Mouse (Mus musculus) liver, embryonic 16.5 days (tissue): Measurements from ENCODE around the gene Tent4a. TPM values are rescaled to one million over a fixed set of nuclear protein-coding genes. Genes with fewer than 3 reads are reported as not detected.

Experiments
- ATAC-seq: fragments of 200-750 bp; cut with Nextera tagmentation; 2 replicates; pipeline ENCODE4 v1.8.0; 2017; ENCODE audit warnings: low read depth, mild to moderate bottlenecking, moderate number of reproducible peaks, moderate library complexity
- H3K27ac ChIP-seq: fragments of 300-500 bp; sonication (generic); 2 replicates; pipeline ENCODE4 v1.5.1; 2014; ENCODE audit warnings: mild to moderate bottlenecking, low read length
- H3K27me3 ChIP-seq: fragments of 300-500 bp; sonication (generic); 2 replicates; pipeline ENCODE4 v1.6.1; 2014; ENCODE audit warnings: low read depth, low read length, mixed read lengths; ENCODE audit not compliant: control insufficient read depth, insufficient read depth
- H3K36me3 ChIP-seq: fragments of 300-500 bp; sonication (generic); 2 replicates; pipeline ENCODE4 v1.6.1; 2014; ENCODE audit warnings: mild to moderate bottlenecking; ENCODE audit not compliant: control insufficient read depth, insufficient read depth
- H3K4me1 ChIP-seq: fragments of 300-500 bp; sonication (generic); 2 replicates; pipeline ENCODE4 v1.6.1; 2014; ENCODE audit warnings: low read depth, low read length, mixed read lengths; ENCODE audit not compliant: control insufficient read depth
- H3K4me2 ChIP-seq: fragments of 300-500 bp; sonication (generic); 2 replicates; pipeline ENCODE4 v1.6.1; 2014; ENCODE audit warnings: low read depth, low read length, mixed read lengths
- H3K4me3 ChIP-seq: fragments of 300-500 bp; sonication (generic); 2 replicates; pipeline ENCODE4 v1.5.1; 2014; ENCODE audit warnings: low read depth, mild to moderate bottlenecking, low read length
- H3K9ac ChIP-seq: fragments of 300-500 bp; sonication (generic); 2 replicates; pipeline ENCODE4 v1.6.1; 2014; ENCODE audit warnings: low read depth, low read length
- H3K9me3 ChIP-seq: fragments of 300-500 bp; sonication (generic); replicated peaks from 2 replicates; pipeline ENCODE4 v1.6.1; 2016; ENCODE audit warnings: low read length; ENCODE audit not compliant: control insufficient read depth
- whole genome bisulfite sequencing: fragments of 180-500 bp; shearing (Covaris S2); extraction: QIAGEN DNeasy Blood & Tissue Kit; methylation state at CpG from one replicate; pipeline ENCODE4 v1.1.7; 2014; ENCODE audit not compliant: insufficient replicate concordance; 5-methylcytosine and 5-hydroxymethylcytosine counted together
- polyA plus RNA-seq: library from polyadenylated mRNA; unstranded; fragments of >200 nt; fragmentation: Nextera tagmentation; extraction: Ambion mirVana; gene quantifications from 2 replicates; pipeline ENCODE4 v1.2.1, GENCODE M21; 2015

The Tent4a gene
- polyA plus RNA-seq, 1 experiment from 2014 or later = 1.5 TPM

- WGBS = 13% methylated on average over 5 of the region's 5 CpGs
- no peak overlapping the region for H3K9ac ChIP-seq
Measured at GRCm38 (mm10) chr13:69553024-69553423, 18.6 kb upstream of the Tent4a start.

GRCm38 (mm10) chr13:69550831-69551230 is 16.4 kb upstream of the Tent4a start:
- Histone ChIP-seq H3K27me3 (no peaks in the 10 kb centered on the region), H3K4me3 (no peak overlapping the region), H3K36me3 (no peaks in the 10 kb centered on the region), H3K9ac (no peak overlapping the region), H3K4me2 (no peak overlapping the region), H3K27ac (no peak overlapping the region), H3K4me1 (no peaks in the 10 kb centered on the region), H3K9me3 (no peaks in the 10 kb centered on the region)
- 63% methylated on average over 2 of the region's 2 CpGs for WGBS
- no peak for ATAC-seq

More at GRCm38 (mm10) chr13:69553024-69553423, 18.6 kb upstream of the Tent4a start:
- Histone ChIP-seq H3K36me3 (no peaks in the 10 kb centered on the region), H3K4me2 (no peak overlapping the region), H3K4me3 (no peak overlapping the region), H3K4me1 (no peaks in the 10 kb centered on the region), H3K27ac (no peak overlapping the region), H3K9me3 (no peaks in the 10 kb centered on the region), H3K27me3 (no peaks in the 10 kb centered on the region)
- no peak for ATAC-seq

- no peak overlapping the region for H3K4me2 ChIP-seq
- no peaks in the 10 kb centered on the region for H3K27me3 ChIP-seq
- no peaks in the 10 kb centered on the region for H3K9me3 ChIP-seq
- no peak overlapping the region for H3K9ac ChIP-seq
- ATAC-seq = no peak
- H3K4me1 ChIP-seq = no peaks in the 10 kb centered on the region
- H3K27ac ChIP-seq = no peak overlapping the region
- WGBS = 30% methylated on average over 8 of the region's 8 CpGs
- no peak overlapping the region for H3K4me3 ChIP-seq
- no peaks in the 10 kb centered on the region for H3K36me3 ChIP-seq
Measured at GRCm38 (mm10) chr13:69549980-69550379, 15.6 kb upstream of the Tent4a start.

- no peak for ATAC-seq
- Histone ChIP-seq H3K4me3 (no peak overlapping the region), H3K36me3 (no peaks in the 10 kb centered on the region), H3K4me1 (no peaks in the 10 kb centered on the region; the same call in 1 of the 2 replicates), H3K9ac (no peak overlapping the region), H3K9me3 (no peaks in the 10 kb centered on the region), H3K27ac (no peak overlapping the region), H3K27me3 (no peaks in the 10 kb centered on the region), H3K4me2 (no peak overlapping the region)
- 55% methylated on average over 16 of the region's 16 CpGs for WGBS
Measured at GRCm38 (mm10) chr13:69547488-69548180, 13.2 kb upstream of the Tent4a start.

GRCm38 (mm10) chr13:69545019-69545418 is 10.6 kb upstream of the Tent4a start:
- Histone ChIP-seq H3K4me1 (no peaks in the 10 kb centered on the region; the same call in 1 of the 2 replicates), H3K27me3 (no peaks in the 10 kb centered on the region), H3K9ac (no peak overlapping the region), H3K4me2 (no peak overlapping the region), H3K36me3 (no peaks in the 10 kb centered on the region), H3K9me3 (no peaks in the 10 kb centered on the region), H3K27ac (no peak overlapping the region), H3K4me3 (no peak overlapping the region)
- 16% methylated on average over 3 of the region's 3 CpGs for WGBS
- no peak for ATAC-seq

- H3K36me3 ChIP-seq = no peaks in the 10 kb centered on the region
- no peaks in the 10 kb centered on the region for H3K27me3 ChIP-seq
- no peaks in the 10 kb centered on the region for H3K9me3 ChIP-seq
- peaks cover 2% of the 10 kb centered on the region; the same call in 1 of the 2 replicates for H3K4me1 ChIP-seq
- WGBS = 58% methylated on average over 12 of the region's 12 CpGs
- no peak for ATAC-seq
- H3K9ac ChIP-seq = no peak overlapping the region
- H3K27ac ChIP-seq = no peak overlapping the region
- no peak overlapping the region for H3K4me2 ChIP-seq
- no peak overlapping the region for H3K4me3 ChIP-seq
Measured at GRCm38 (mm10) chr13:69543595-69543994, 9.2 kb upstream of the Tent4a start.

- WGBS = 58% methylated on average over 14 of the region's 17 CpGs
- Histone ChIP-seq H3K4me3 (no peak overlapping the region), H3K4me2 (no peak overlapping the region), H3K4me1 (peaks cover 6% of the 10 kb centered on the region), H3K27me3 (no peaks in the 10 kb centered on the region), H3K27ac (no peak overlapping the region), H3K36me3 (no peaks in the 10 kb centered on the region), H3K9me3 (no peaks in the 10 kb centered on the region), H3K9ac (no peak overlapping the region)
- no peak for ATAC-seq
Measured at GRCm38 (mm10) chr13:69542571-69543352, 8.3 kb upstream of the Tent4a start.

- Histone ChIP-seq H3K9me3 (no peaks in the 10 kb centered on the region), H3K4me3 (no peak overlapping the region), H3K9ac (no peak overlapping the region), H3K27me3 (no peaks in the 10 kb centered on the region), H3K4me2 (no peak overlapping the region), H3K27ac (no peak overlapping the region), H3K36me3 (no peaks in the 10 kb centered on the region), H3K4me1 (peaks cover 6% of the 10 kb centered on the region)
- no peak for ATAC-seq
- WGBS = 64% methylated on average over 10 of the region's 10 CpGs
Measured at GRCm38 (mm10) chr13:69541776-69542175, 7.4 kb upstream of the Tent4a start.

- no peaks in the 10 kb centered on the region for H3K27me3 ChIP-seq
- H3K4me1 ChIP-seq = peaks cover 6% of the 10 kb centered on the region
- no peak overlapping the region for H3K27ac ChIP-seq
- no peaks in the 10 kb centered on the region for H3K9me3 ChIP-seq
- 37% methylated on average over 6 of the region's 6 CpGs for WGBS
- ATAC-seq = no peak
- no peak overlapping the region for H3K4me3 ChIP-seq
- no peaks in the 10 kb centered on the region for H3K36me3 ChIP-seq
- H3K9ac ChIP-seq = no peak overlapping the region
- H3K4me2 ChIP-seq = no peak overlapping the region
Measured at GRCm38 (mm10) chr13:69541209-69541608, 6.8 kb upstream of the Tent4a start.
